Mouse (Mus musculus): ENCODE results near the gene Rbpjl. TPM values are rescaled to one million over a fixed set of nuclear protein-coding genes. Genes with fewer than 3 reads are reported as not detected.

Gene Rbpjl
- polyA plus RNA-seq, 1 experiment from 2014 or later, result not detected

DNA sequence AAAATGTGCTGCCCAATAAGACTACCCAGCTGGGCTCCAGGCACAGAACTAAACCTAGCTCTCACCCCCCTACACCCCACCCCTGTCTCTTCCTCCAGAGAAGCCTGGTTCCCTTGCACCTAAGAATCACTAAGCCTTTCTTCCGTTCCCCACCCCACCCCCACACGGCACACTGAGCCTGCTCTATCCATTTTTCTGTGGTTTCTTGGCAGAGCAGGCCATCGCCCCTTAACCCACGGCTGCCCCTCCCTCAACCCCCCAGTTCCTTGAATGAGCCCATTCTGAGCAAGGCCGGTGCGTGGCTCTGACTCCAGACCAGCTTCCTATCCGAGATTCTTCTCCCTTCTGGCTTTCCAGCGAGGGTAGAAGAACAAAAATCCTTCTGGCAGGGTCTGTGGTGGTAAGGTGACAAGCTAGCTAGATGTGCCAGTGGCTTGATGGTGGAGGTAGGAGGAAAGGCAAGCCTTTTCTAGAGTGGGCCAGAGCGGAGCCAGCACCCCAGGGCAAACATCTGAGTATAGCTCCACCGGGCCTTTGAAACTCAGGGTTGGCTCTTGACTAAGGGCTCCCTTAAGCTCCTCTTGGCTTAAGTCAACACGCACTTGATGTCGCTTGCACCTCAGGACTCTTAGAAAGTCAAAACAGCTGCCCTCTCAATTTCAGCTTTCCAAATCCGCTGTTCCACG lies 598 bp downstream of the Rbpjl start:
- Histone ChIP-seq H3K4me2 (no peak overlapping the region), H3K9ac (no peak overlapping the region), H3K27ac (no peak overlapping the region), H3K4me3 (no peak overlapping the region), H3K9me3 (replicated peaks) (no peaks in the 10 kb centered on the region), H3K27me3 (replicated peaks) (peaks cover 98% of the 10 kb centered on the region), H3K4me1 (no peaks in the 10 kb centered on the region), H3K36me3 (no peaks in the 10 kb centered on the region)
- ATAC-seq, result no peak
- WGBS (ENCODE audit: insufficient replicate concordance), result 10% methylated on average over 14 of the region's 14 CpGs

DNA sequence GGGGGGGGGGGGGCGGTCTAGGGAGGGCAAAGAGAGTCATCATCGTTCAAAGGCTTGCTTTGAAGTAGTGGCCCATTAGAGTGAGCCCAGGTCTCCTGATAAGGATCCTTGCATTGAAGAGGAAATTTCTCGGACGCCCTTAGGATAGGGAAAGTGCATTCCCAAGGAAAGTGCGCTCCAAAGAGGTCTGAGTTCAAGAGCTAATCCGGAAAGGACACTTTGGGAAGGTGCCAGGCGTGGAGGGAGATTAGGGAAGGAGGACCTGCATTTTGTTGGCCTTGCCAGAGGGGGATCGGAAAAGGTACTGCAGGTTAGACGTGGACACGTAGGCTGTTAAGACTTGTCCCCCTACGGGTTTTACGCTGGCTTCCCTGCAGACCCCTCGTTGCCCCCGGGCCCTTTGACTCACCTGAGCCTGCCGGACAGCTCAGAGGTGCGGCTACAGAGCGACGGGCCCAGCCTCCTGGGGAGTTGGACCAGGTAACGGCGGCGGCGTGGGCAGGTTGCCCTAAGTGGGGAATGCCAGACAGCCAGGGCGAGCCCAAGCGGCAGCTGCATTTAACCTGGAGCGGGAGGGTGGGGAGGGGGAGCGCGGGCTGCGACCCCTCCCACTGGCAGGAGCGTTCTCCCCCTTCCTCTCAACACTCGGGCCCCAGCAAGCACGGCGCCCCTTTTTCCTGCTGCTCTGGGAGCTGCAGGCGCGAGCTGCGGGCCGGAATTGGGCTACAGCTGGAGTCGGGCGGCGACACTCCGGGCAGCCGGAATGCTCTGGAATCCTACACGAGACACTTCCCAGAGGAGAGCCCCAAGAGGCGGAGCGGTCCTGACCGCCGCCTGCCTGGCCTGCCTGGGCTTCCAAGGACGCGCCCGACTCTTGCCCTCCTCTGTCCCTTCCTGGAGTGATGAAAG lies 1.4 kb downstream of the Rbpjl start:
- no peak for ATAC-seq
- peaks cover 99% of the 10 kb centered on the region for H3K27me3 ChIP-seq (replicated peaks)
- H3K36me3 ChIP-seq, result no peaks in the 10 kb centered on the region
- peak overlapping the region; percentile 44 for H3K4me2 ChIP-seq
- H3K9me3 ChIP-seq (replicated peaks), result no peaks in the 10 kb centered on the region
- no peak overlapping the region for H3K9ac ChIP-seq
- WGBS (ENCODE audit: insufficient replicate concordance), result 2% methylated on average over 49 of the region's 49 CpGs
- H3K27ac ChIP-seq, result no peak overlapping the region
- H3K4me1 ChIP-seq, result no peaks in the 10 kb centered on the region
- peak overlapping the region; percentile 21; the same call in 1 of the 2 replicates for H3K4me3 ChIP-seq

DNA sequence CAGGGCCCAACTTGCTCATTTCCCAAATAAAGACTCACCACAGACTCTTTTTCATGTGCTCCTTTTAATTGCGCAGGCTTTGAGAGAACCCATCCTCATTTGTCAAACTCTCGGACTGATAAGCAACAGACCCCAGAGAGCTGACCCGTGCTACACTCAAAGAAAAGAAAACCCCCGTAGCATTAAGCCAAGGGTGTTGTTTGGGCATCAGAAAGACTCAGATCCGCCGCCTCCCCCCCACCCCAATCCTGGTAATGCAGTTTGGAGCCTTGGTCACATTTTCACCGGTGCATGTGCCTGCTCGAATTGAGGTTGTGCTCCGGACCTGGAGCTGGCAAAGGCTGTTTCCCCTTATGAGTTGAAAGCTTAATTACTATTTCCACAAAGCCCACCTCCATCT lies 2.1 kb downstream of the Rbpjl start, which contains the start of gene Matn4:
Matn4 (minus strand) TSS at position 101 of the 400 bp plus-strand sequence.
- WGBS (ENCODE audit: insufficient replicate concordance), result 7% methylated on average over 9 of the region's 9 CpGs
- Histone ChIP-seq H3K36me3 (no peaks in the 10 kb centered on the region), H3K4me3 (peak within 1 kb of the TSS; percentile 21; the same call in 1 of the 2 replicates), H3K27me3 (replicated peaks) (peaks cover 99% of the 10 kb centered on the region), H3K9me3 (replicated peaks) (no peaks in the 10 kb centered on the region), H3K27ac (no peak within 1 kb of the TSS), H3K4me1 (no peaks in the 10 kb centered on the region), H3K9ac (no peak within 1 kb of the TSS), H3K4me2 (peak within 1 kb of the TSS; percentile 44)
- ATAC-seq, result no peak

DNA sequence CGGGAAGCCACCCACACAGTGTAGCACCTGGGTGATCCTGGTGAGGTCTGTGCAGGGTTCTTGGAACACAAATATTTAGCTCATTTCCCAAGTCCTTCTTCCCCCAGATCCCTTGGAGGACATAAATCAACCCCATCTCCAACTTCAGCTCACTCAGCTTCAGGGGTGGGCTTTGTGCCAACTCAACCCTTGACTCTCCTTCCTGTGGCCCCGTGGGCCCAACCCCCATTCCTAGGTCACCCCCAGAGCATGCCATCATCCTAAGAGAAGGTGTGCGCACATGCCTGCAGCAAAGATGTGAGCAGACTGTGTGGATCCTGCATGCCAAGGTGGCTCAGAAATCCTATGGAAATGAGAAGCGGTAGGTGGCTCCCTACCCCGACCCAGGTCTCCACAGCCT lies 2.6 kb downstream of the Rbpjl start:
- no peak for ATAC-seq
- no peak overlapping the region for H3K9ac ChIP-seq

DNA sequence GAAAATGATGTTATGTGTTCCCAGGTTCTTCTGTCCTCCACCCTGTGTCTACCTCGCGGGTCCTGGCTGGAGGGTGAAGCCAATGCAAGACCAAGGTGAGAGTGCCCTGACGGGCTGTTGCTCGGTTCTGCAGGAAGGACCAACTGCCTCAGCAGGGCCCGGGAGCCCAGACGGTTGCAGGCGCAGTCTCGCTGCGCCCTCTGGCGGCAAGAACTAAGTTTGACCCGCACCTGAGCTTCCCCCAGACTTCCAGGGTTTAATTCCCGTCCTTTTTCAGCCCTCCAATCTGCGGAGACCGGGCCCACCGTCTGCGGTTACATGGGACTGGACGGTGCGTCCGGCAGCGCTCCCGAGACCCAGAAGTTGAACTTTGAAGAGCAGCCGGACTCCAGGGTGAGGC lies 4.8 kb downstream of the Rbpjl start:
- Histone ChIP-seq H3K9ac (no peak overlapping the region), H3K27ac (no peak overlapping the region), H3K4me1 (no peaks in the 10 kb centered on the region), H3K9me3 (replicated peaks) (no peaks in the 10 kb centered on the region), H3K36me3 (no peaks in the 10 kb centered on the region), H3K4me2 (0 out of 2 replicates have a peak overlapping the region, but pooled peaks have one; percentile 17), H3K4me3 (no peak overlapping the region), H3K27me3 (replicated peaks) (peaks cover 87% of the 10 kb centered on the region)
- no peak for ATAC-seq
- under 1% methylated on average over 22 of the region's 22 CpGs for WGBS (ENCODE audit: insufficient replicate concordance)

More for the DNA sequence above, 2.6 kb downstream of the Rbpjl start:
- Histone ChIP-seq H3K4me1 (no peaks in the 10 kb centered on the region), H3K4me2 (no peak overlapping the region), H3K27ac (no peak overlapping the region), H3K36me3 (no peaks in the 10 kb centered on the region), H3K27me3 (replicated peaks) (peaks cover 99% of the 10 kb centered on the region), H3K4me3 (no peak overlapping the region), H3K9me3 (replicated peaks) (no peaks in the 10 kb centered on the region)
- 36% methylated on average over 5 of the region's 5 CpGs for WGBS (ENCODE audit: insufficient replicate concordance)

DNA sequence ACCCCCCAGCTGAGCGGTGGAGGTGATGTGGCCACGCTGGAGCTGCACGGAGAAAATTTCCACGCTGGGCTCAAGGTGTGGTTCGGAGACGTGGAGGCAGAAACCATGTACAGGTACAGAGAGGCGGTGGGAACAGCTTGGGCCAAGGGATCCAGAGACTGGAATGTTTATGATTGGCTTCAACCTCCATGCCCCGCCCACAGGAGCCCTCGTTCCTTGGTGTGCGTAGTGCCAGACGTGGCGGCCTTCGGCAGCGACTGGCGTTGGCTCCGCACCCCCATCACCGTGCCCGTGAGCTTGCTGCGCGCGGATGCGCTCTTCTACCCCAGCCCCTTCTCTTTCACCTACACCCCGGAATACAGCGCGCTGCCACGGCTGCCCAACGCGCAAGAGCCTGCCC lies 11.2 kb downstream of the Rbpjl start:
- Histone ChIP-seq H3K27ac (no peak overlapping the region), H3K9ac (no peak overlapping the region), H3K27me3 (replicated peaks) (peaks cover 51% of the 10 kb centered on the region), H3K4me1 (no peaks in the 10 kb centered on the region), H3K9me3 (replicated peaks) (no peaks in the 10 kb centered on the region), H3K4me3 (no peak overlapping the region), H3K36me3 (no peaks in the 10 kb centered on the region), H3K4me2 (peak overlapping the region; percentile 38)
- ATAC-seq, result no peak
- 23% methylated on average over 28 of the region's 28 CpGs for WGBS (ENCODE audit: insufficient replicate concordance)

DNA sequence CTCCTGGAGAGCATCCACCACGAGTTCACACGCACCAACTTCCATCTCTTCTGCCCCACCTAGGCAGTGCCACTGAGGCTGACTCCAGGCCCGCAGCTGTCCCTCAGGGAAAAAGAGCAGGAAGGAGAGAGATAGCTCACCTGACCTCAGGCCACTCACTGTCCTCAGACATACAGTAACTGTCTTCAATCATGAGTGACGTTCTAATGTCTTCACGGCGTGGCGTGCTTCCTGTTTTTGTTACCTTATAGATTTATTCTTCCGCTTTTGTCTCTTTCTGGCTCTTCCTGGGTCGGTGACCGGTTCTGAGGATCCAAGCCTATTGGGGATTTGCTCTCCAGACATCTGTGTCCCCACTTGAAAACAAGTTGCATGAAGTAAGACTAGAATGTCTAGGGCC lies 11.6 kb downstream of the Rbpjl start:
- 48% methylated on average over 10 of the region's 10 CpGs for WGBS (ENCODE audit: insufficient replicate concordance)
- Histone ChIP-seq H3K9me3 (replicated peaks) (no peaks in the 10 kb centered on the region), H3K36me3 (no peaks in the 10 kb centered on the region), H3K9ac (no peak overlapping the region), H3K4me1 (no peaks in the 10 kb centered on the region), H3K27me3 (replicated peaks) (peaks cover 47% of the 10 kb centered on the region), H3K4me2 (peak overlapping the region; percentile 38), H3K4me3 (no peak overlapping the region), H3K27ac (no peak overlapping the region)
- ATAC-seq, result no peak

DNA sequence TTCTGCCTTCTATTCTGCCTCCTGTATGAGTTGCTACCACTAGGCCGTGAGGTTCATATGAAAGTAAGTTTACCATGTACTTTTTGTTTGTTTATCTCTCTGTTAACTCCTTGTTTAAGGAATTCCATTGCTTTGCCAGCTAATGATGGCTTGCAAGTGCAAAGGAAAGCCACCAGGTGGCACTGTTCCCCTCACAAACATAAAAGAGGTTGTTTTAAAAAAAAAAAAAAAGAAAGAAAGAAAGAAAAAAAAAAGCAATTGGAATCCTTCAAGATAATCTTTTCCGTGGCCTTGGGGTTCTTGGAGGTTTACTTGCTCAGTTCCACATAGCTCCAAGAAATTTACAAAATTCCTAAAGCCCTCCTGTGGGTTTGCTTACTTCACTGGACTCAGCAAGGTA lies 14.3 kb downstream of the Rbpjl start:
- Histone ChIP-seq H3K9ac (no peak overlapping the region), H3K9me3 (replicated peaks) (no peaks in the 10 kb centered on the region), H3K4me1 (no peaks in the 10 kb centered on the region), H3K4me3 (no peak overlapping the region), H3K27ac (no peak overlapping the region), H3K36me3 (no peaks in the 10 kb centered on the region), H3K27me3 (replicated peaks) (peaks cover 32% of the 10 kb centered on the region), H3K4me2 (no peak overlapping the region)
- no peak for ATAC-seq
- WGBS (ENCODE audit: insufficient replicate concordance), result 2% methylated on average over 2 of the region's 2 CpGs

DNA sequence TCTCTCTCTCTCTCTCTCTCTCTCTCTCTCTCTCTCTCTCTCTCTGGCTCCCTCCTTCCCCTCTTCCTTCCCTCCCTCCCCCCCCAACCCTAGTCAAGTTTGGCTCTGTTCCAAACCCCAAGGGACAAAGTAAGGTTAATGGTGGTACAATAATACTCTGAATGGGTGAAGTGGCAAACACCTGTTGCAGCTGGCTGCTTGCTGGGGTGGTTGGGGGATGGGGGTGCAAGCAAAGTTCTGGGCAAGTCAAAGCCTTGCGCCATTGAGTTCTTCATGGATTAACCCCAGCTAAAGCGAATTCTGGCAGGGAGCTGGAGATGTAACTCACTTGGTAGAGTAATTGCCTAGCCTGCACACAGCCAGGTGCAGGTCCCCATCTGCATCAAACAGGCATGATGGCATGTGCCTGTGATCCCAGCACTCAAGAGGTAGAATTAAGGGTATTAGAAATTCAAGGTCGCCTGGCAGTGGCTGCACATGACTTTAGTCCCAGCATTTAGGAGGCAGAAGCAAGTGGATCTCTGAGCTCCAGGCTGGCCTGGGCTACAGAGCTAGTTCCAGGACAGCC lies 15.5 kb downstream of the Rbpjl start:
- WGBS (ENCODE audit: insufficient replicate concordance), result 24% methylated on average over 3 of the region's 3 CpGs
- no peak for ATAC-seq
- Histone ChIP-seq H3K4me2 (no peak overlapping the region), H3K9ac (no peak overlapping the region), H3K4me3 (no peak overlapping the region), H3K36me3 (no peaks in the 10 kb centered on the region), H3K4me1 (no peaks in the 10 kb centered on the region), H3K27ac (no peak overlapping the region), H3K9me3 (replicated peaks) (no peaks in the 10 kb centered on the region), H3K27me3 (replicated peaks) (peaks cover 24% of the 10 kb centered on the region)

DNA sequence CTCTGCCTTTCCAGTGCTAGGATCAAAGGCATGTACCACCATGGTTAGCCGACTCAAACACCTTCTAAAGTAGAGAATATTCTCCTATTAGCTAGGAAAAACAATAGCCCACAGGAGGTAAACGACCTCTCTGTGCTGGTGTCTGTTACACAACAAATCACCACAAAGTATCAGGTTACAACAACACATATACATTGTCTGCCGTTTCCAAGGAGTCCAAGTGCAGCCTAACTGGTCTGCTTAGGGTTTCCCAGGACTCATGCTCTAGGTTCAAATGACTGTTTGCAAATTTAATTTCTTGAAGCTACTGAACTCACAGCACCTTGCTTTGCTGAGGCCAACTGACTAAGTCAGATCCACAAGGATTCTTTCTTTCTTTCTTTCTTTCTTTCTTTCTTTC lies 16.5 kb downstream of the Rbpjl start:
- H3K27ac ChIP-seq, result no peak overlapping the region
- H3K27me3 ChIP-seq (replicated peaks), result peaks cover 14% of the 10 kb centered on the region; the same call in 1 of the 2 replicates
- no peaks in the 10 kb centered on the region for H3K4me1 ChIP-seq
- H3K36me3 ChIP-seq, result peaks cover 7% of the 10 kb centered on the region
- no peak overlapping the region for H3K4me3 ChIP-seq
- ATAC-seq, result no peak
- 10% methylated on average over 3 of the region's 3 CpGs for WGBS (ENCODE audit: insufficient replicate concordance)
- H3K9ac ChIP-seq, result no peak overlapping the region
- H3K4me2 ChIP-seq, result no peak overlapping the region
- H3K9me3 ChIP-seq (replicated peaks), result no peaks in the 10 kb centered on the region

DNA sequence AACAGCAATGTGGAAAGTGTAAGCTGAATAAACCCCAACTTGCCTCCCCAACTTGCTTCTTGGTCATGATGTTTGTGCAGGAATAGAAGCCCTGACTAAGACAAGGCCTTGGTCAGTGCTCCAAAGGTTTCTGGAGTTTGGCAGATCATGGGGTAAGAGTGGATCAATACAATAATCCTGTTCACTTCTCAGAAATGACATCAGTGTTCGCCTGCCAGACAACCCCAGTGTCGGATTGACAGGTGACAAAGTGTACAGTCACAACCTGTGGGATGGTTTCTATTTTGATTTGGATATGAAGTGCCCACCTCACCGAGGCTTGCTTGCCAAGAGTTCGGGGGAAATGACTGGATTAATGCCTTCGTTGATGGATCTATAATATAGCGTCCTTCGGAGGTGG lies 18.4 kb downstream of the Rbpjl start:
- Histone ChIP-seq H3K27ac (no peak overlapping the region), H3K27me3 (replicated peaks) (peaks cover 15% of the 10 kb centered on the region), H3K9ac (no peak overlapping the region), H3K36me3 (peaks cover 10% of the 10 kb centered on the region), H3K4me1 (no peaks in the 10 kb centered on the region), H3K4me2 (no peak overlapping the region), H3K4me3 (no peak overlapping the region), H3K9me3 (replicated peaks) (no peaks in the 10 kb centered on the region)
- no peak for ATAC-seq
- 62% methylated on average over 7 of the region's 7 CpGs for WGBS (ENCODE audit: insufficient replicate concordance)

DNA sequence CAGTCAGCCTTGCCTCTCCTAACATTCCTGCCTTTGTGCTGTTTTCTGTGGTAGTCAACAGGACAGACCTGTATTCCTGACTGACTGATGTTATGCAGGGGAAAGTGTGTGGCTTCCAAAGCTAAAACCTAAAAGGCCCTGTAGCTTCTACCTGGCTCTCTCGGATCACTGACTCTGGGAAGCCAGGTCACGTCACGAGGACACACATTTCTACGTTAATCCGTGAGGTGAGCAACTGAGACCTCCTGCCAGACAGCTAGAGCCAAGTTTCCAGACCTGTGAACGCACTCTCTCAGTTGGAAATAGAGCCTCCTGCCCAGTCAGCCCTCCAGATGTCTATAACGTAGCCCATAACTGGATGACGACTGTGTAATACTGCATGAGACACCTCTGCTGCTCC lies 19.0 kb downstream of the Rbpjl start:
- H3K9ac ChIP-seq, result no peak overlapping the region
- no peak for ATAC-seq
- H3K9me3 ChIP-seq (replicated peaks), result no peaks in the 10 kb centered on the region
- H3K27ac ChIP-seq, result no peak overlapping the region
- no peak overlapping the region for H3K4me2 ChIP-seq
- peaks cover 10% of the 10 kb centered on the region for H3K36me3 ChIP-seq
- no peaks in the 10 kb centered on the region for H3K4me1 ChIP-seq
- peaks cover 21% of the 10 kb centered on the region for H3K27me3 ChIP-seq (replicated peaks)
- no peak overlapping the region for H3K4me3 ChIP-seq
- 72% methylated on average over 8 of the region's 8 CpGs for WGBS (ENCODE audit: insufficient replicate concordance)

All from liver, embryonic 12.5 days (tissue).